Mouse (Mus musculus): Measurements from ENCODE around the gene Atp1b2.

GRCm38 (mm10) chr11:69613553-69614256 lies 8.0 kb upstream of the Atp1b2 start:
- TF ChIP-seq CTCF (IDR thresholded peaks at IDR 0.05; ENCODE audit: control insufficient read depth, insufficient read depth, insufficient replicate concordance, low read depth, low read length) (peak; percentile 76; the same call in 1 of the 2 replicates), POLR2A (IDR thresholded peaks at IDR 0.05; ENCODE audit: control insufficient read depth, low read depth, low read length) (no peak)

Data from testis, adult 2 months (tissue).